Mouse (Mus musculus) myocyte (in vitro differentiated cells): ENCODE data around the gene Alms1.

ENCODE experiments used
- CEBPB ChIP-seq: IDR thresholded peaks from 2 replicates; pipeline ENCODE4 v1.6.1; 2011; ENCODE audit warnings: mild to moderate bottlenecking, moderate library complexity; ENCODE audit not compliant: poor library complexity, insufficient read depth, severe bottlenecking
- E2F4 ChIP-seq: IDR thresholded peaks from one replicate; pipeline ENCODE4 v1.6.1; 2011; ENCODE audit warnings: mild to moderate bottlenecking, control low read depth, moderate library complexity; ENCODE audit not compliant: insufficient read depth
- MAX ChIP-seq: IDR thresholded peaks from one replicate; pipeline ENCODE4 v1.6.1; 2011; ENCODE audit warnings: low read depth, mild to moderate bottlenecking, control low read depth
- MYOG ChIP-seq, 3 experiments: IDR thresholded peaks; one replicate each; pipeline ENCODE4 v1.6.1; 2011; ENCODE audit warnings: control low read depth in 2 of 3, low read depth in 2 of 3, mild to moderate bottlenecking in 2 of 3; ENCODE audit not compliant: insufficient read length in 2 of 3, control insufficient read depth in 1 of 3, insufficient read depth in 1 of 3
- POLR2A ChIP-seq: IDR thresholded peaks from one replicate; pipeline ENCODE4 v1.6.1; 2011; ENCODE audit warnings: low read depth, mild to moderate bottlenecking, control low read depth, moderate library complexity; ENCODE audit not compliant: insufficient read length
- REST ChIP-seq: IDR thresholded peaks from one replicate; pipeline ENCODE4 v1.6.1; 2011; ENCODE audit warnings: mild to moderate bottlenecking, control low read depth, moderate library complexity; ENCODE audit not compliant: insufficient read depth, insufficient read length
- SRF ChIP-seq: IDR thresholded peaks from one replicate; pipeline ENCODE4 v1.6.1; 2011; ENCODE audit warnings: low read depth; ENCODE audit not compliant: control insufficient read depth, insufficient read length
- USF1 ChIP-seq: IDR thresholded peaks from one replicate; pipeline ENCODE4 v1.6.1; 2011; ENCODE audit warnings: low read depth, mild to moderate bottlenecking, control low read depth, moderate library complexity

DNA sequence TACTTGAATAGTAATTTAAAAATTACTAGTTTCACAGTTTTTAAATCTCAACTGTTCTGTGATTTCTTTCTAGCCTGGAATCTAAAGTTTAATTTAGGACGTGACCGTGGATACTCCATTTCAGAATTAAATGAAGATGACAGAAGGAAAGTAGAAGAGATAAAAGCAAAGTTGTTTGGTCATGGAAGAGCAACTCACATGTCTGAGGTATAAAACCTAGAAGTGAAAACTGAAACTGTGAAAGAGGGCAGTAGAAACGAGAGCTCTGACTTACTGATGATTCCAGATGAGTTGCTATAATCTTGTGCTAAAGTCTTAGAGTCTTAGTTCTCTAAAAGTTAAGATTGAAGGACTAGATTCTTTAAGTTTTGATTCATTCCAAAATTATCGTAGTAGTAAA, 37.2 kb downstream of the Alms1 start:
- TF ChIP-seq MAX (no peak), POLR2A (no peak), MYOG (IDR thresholded peaks at IDR 0.05; ENCODE audit: control insufficient read depth in 1 of 3, insufficient read depth in 1 of 3, insufficient read length in 2 of 3, low read depth in 2 of 3) (no peak), USF1 (no peak), E2F4 (no peak), CEBPB (no peak), SRF (no peak), REST (no peak)
